Mouse (Mus musculus) kidney, postnatal 14 days (tissue): ENCODE measurements around the gene Mapk8ip1.
A peak's percentile ranks its signal among the peaks of the same experiment; 100 is the strongest.

ENCODE experiments used
- DNase-seq: peaks from one replicate; pipeline ENCODE4 v3.0.0; 2022; ENCODE audit warnings: mixed read lengths

Gene Mapk8ip1

GRCm38 (mm10) chr2:92390206-92390930 lies 10.7 kb downstream of the Mapk8ip1 start:
- DNase-seq: no peak

- DNase-seq: no peak
These were observed 11.4 kb downstream of the Mapk8ip1 start for GRCm38 (mm10) chr2:92389645-92390044.

- peak; percentile 91 for DNase-seq
These were observed 12.0 kb downstream of the Mapk8ip1 start for GRCm38 (mm10) chr2:92388891-92389641.

- no peak for DNase-seq
These were observed 13.0 kb downstream of the Mapk8ip1 start for GRCm38 (mm10) chr2:92388081-92388517.

- DNase-seq: no peak
These were observed 13.4 kb downstream of the Mapk8ip1 start for GRCm38 (mm10) chr2:92387646-92388045.

GRCm38 (mm10) chr2:92386821-92387570 lies 14.1 kb downstream of the Mapk8ip1 start:
- DNase-seq: no peak

GRCm38 (mm10) chr2:92385113-92386051 lies 15.7 kb downstream of the Mapk8ip1 start:
- DNase-seq: no peak

GRCm38 (mm10) chr2:92384101-92384500 lies 17.0 kb downstream of the Mapk8ip1 start:
- no peak for DNase-seq

GRCm38 (mm10) chr2:92382759-92383158 lies 18.3 kb downstream of the Mapk8ip1 start:
- DNase-seq: no peak

- DNase-seq: no peak
These were observed 19.0 kb downstream of the Mapk8ip1 start, which contains the start of gene 1700029I15Rik for GRCm38 (mm10) chr2:92381901-92382588. 1700029I15Rik (plus strand) TSS chr2:92382538.

- DNase-seq: no peak
These were observed 19.9 kb downstream of the Mapk8ip1 start for GRCm38 (mm10) chr2:92381161-92381560.

GRCm38 (mm10) chr2:92380495-92381050 lies 20.5 kb downstream of the Mapk8ip1 start:
- DNase-seq: no peak

GRCm38 (mm10) chr2:92379783-92380494 lies 21.1 kb downstream of the Mapk8ip1 start:
- DNase-seq: no peak

- no peak for DNase-seq
These were observed 23.7 kb downstream of the Mapk8ip1 start for GRCm38 (mm10) chr2:92377320-92377719.

- DNase-seq: no peak
These were observed 24.8 kb downstream of the Mapk8ip1 start for GRCm38 (mm10) chr2:92376300-92376699.

GRCm38 (mm10) chr2:92375788-92376187 lies 25.3 kb downstream of the Mapk8ip1 start:
- DNase-seq: no peak

- peak; percentile 97 for DNase-seq
These were observed 25.9 kb downstream of the Mapk8ip1 start for GRCm38 (mm10) chr2:92375099-92375623.

GRCm38 (mm10) chr2:92374514-92374913 lies 26.5 kb downstream of the Mapk8ip1 start, which contains the start of the genes Pex16 and Large2:
Pex16 (plus strand) TSS chr2:92374676.
Large2 (minus strand) TSS chr2:92374869.
- peak; percentile 55 for DNase-seq

GRCm38 (mm10) chr2:92373437-92373813 lies 27.6 kb downstream of the Mapk8ip1 start:
- DNase-seq: no peak
